Mouse (Mus musculus) liver, embryonic 15.5 days (tissue): Measurements from ENCODE around the gene Dgki. TPM values are rescaled to one million over a fixed set of nuclear protein-coding genes. Genes with fewer than 3 reads are reported as not detected.

Experiments used
- ATAC-seq: fragments of 200-750 bp; cut with Nextera tagmentation; 2 replicates; pipeline ENCODE4 v1.8.0; 2017; ENCODE audit warnings: moderate number of reproducible peaks, mild to moderate bottlenecking, moderate library complexity; ENCODE audit not compliant: insufficient read depth
- H3K27ac ChIP-seq: fragments of 300-500 bp; sonication (generic); replicated peaks from 2 replicates; pipeline ENCODE4 v1.5.1; 2015; ENCODE audit warnings: mild to moderate bottlenecking, inconsistent platforms
- H3K27me3 ChIP-seq: fragments of 300-500 bp; sonication (generic); 2 replicates; pipeline ENCODE4 v1.6.1; 2015; ENCODE audit warnings: mild to moderate bottlenecking, inconsistent platforms
- H3K36me3 ChIP-seq: fragments of 300-500 bp; sonication (generic); replicated peaks from 2 replicates; pipeline ENCODE4 v1.6.1; 2015; ENCODE audit warnings: moderate library complexity, mild to moderate bottlenecking, inconsistent platforms
- H3K4me1 ChIP-seq: fragments of 300-500 bp; sonication (generic); replicated peaks from 2 replicates; pipeline ENCODE4 v1.6.1; 2015; ENCODE audit warnings: inconsistent platforms
- H3K4me2 ChIP-seq: fragments of 300-500 bp; sonication (generic); 2 replicates; pipeline ENCODE4 v1.6.1; 2015; ENCODE audit warnings: moderate library complexity, mild to moderate bottlenecking, inconsistent platforms
- H3K4me3 ChIP-seq: fragments of 300-500 bp; sonication (generic); replicated peaks from 2 replicates; pipeline ENCODE4 v1.5.1; 2015; ENCODE audit warnings: mild to moderate bottlenecking, inconsistent platforms
- H3K9ac ChIP-seq: fragments of 300-500 bp; sonication (generic); 2 replicates; pipeline ENCODE4 v1.6.1; 2015; ENCODE audit warnings: moderate library complexity, mild to moderate bottlenecking, inconsistent platforms
- H3K9me3 ChIP-seq: fragments of 300-500 bp; sonication (generic); replicated peaks from 2 replicates; pipeline ENCODE4 v1.6.1; 2016; ENCODE audit warnings: inconsistent platforms
- WGBS: fragments of 180-500 bp; shearing (Covaris S2); methylation state at CpG from one replicate; pipeline ENCODE4 v1.1.7; 2015; ENCODE audit warnings: mixed read lengths; ENCODE audit not compliant: insufficient replicate concordance; 5-methylcytosine and 5-hydroxymethylcytosine counted together
- polyA plus RNA-seq: library from polyadenylated mRNA; unstranded; fragments of >200 nt; fragmentation: Nextera tagmentation; extraction: Ambion mirVana; gene quantifications from 2 replicates; pipeline ENCODE4 v1.2.1, GENCODE M21; 2015

The Dgki gene
- polyA plus RNA-seq, 1 experiment from 2014 or later: 0.08 TPM

GRCm38 (mm10) chr6:37003235-37003634 is 296.7 kb downstream of the Dgki start:
- no peaks in the 10 kb centered on the region for H3K4me1 ChIP-seq
- WGBS: 43% methylated on average over 5 of the region's 5 CpGs
- H3K27ac ChIP-seq: no peak overlapping the region
- H3K27me3 ChIP-seq: no peaks in the 10 kb centered on the region
- H3K36me3 ChIP-seq: no peaks in the 10 kb centered on the region
- no peak for ATAC-seq
- H3K4me3 ChIP-seq: no peak overlapping the region
- no peak overlapping the region for H3K4me2 ChIP-seq
- H3K9ac ChIP-seq: no peak overlapping the region
- H3K9me3 ChIP-seq: no peaks in the 10 kb centered on the region

GRCm38 (mm10) chr6:36998942-36999341 is 301.0 kb downstream of the Dgki start:
- Histone ChIP-seq H3K4me1 (no peaks in the 10 kb centered on the region), H3K36me3 (no peaks in the 10 kb centered on the region), H3K4me3 (no peak overlapping the region), H3K27ac (no peak overlapping the region), H3K9me3 (no peaks in the 10 kb centered on the region), H3K4me2 (no peak overlapping the region), H3K27me3 (no peaks in the 10 kb centered on the region), H3K9ac (no peak overlapping the region)
- no peak for ATAC-seq
- 76% methylated on average over 10 of the region's 10 CpGs for WGBS

GRCm38 (mm10) chr6:36994329-36994728 is 305.7 kb downstream of the Dgki start:
- Histone ChIP-seq H3K9ac (no peak overlapping the region), H3K4me1 (no peaks in the 10 kb centered on the region), H3K27ac (no peak overlapping the region), H3K36me3 (no peaks in the 10 kb centered on the region), H3K27me3 (no peaks in the 10 kb centered on the region), H3K9me3 (no peaks in the 10 kb centered on the region), H3K4me3 (no peak overlapping the region), H3K4me2 (no peak overlapping the region)
- 75% methylated on average over 5 of the region's 5 CpGs for WGBS
- ATAC-seq: no peak

GRCm38 (mm10) chr6:36990186-36990585 is 309.8 kb downstream of the Dgki start:
- no peaks in the 10 kb centered on the region for H3K27me3 ChIP-seq
- no peak for ATAC-seq
- H3K4me3 ChIP-seq: no peak overlapping the region
- H3K27ac ChIP-seq: no peak overlapping the region
- no peak overlapping the region for H3K9ac ChIP-seq
- no peak overlapping the region for H3K4me2 ChIP-seq
- H3K4me1 ChIP-seq: no peaks in the 10 kb centered on the region
- no peaks in the 10 kb centered on the region for H3K9me3 ChIP-seq
- 62% methylated on average over 3 of the region's 3 CpGs for WGBS
- no peaks in the 10 kb centered on the region for H3K36me3 ChIP-seq

- ATAC-seq: no peak
These were observed 311.2 kb downstream of the Dgki start for GRCm38 (mm10) chr6:36988800-36989199.

GRCm38 (mm10) chr6:36981646-36982045 is 318.3 kb downstream of the Dgki start:
- 64% methylated on average over 2 of the region's 2 CpGs for WGBS

More at GRCm38 (mm10) chr6:36988800-36989199, 311.2 kb downstream of the Dgki start:
- H3K36me3 ChIP-seq: no peaks in the 10 kb centered on the region
- 78% methylated on average over 3 of the region's 3 CpGs for WGBS
- no peak overlapping the region for H3K4me3 ChIP-seq
- no peak overlapping the region for H3K4me2 ChIP-seq
- no peaks in the 10 kb centered on the region for H3K4me1 ChIP-seq
- H3K9me3 ChIP-seq: no peaks in the 10 kb centered on the region
- H3K9ac ChIP-seq: no peak overlapping the region
- no peaks in the 10 kb centered on the region for H3K27me3 ChIP-seq
- no peak overlapping the region for H3K27ac ChIP-seq

GRCm38 (mm10) chr6:36980475-36980874 is 319.5 kb downstream of the Dgki start:
- H3K27me3 ChIP-seq: no peaks in the 10 kb centered on the region
- no peaks in the 10 kb centered on the region for H3K9me3 ChIP-seq
- no peaks in the 10 kb centered on the region for H3K4me1 ChIP-seq
- no peak overlapping the region for H3K27ac ChIP-seq
- H3K4me3 ChIP-seq: no peak overlapping the region
- no peaks in the 10 kb centered on the region for H3K36me3 ChIP-seq
- H3K4me2 ChIP-seq: no peak overlapping the region
- no peak overlapping the region for H3K9ac ChIP-seq
- 23% methylated on average over 5 of the region's 5 CpGs for WGBS
- no peak for ATAC-seq

More at GRCm38 (mm10) chr6:36981646-36982045, 318.3 kb downstream of the Dgki start:
- Histone ChIP-seq H3K27ac (no peak overlapping the region), H3K4me3 (no peak overlapping the region), H3K4me1 (no peaks in the 10 kb centered on the region), H3K36me3 (no peaks in the 10 kb centered on the region), H3K9me3 (no peaks in the 10 kb centered on the region), H3K27me3 (no peaks in the 10 kb centered on the region), H3K4me2 (no peak overlapping the region), H3K9ac (no peak overlapping the region)
- no peak for ATAC-seq

- H3K4me2 ChIP-seq: no peak overlapping the region
- 59% methylated on average over 1 of the region's 1 CpGs for WGBS
- no peaks in the 10 kb centered on the region for H3K9me3 ChIP-seq
- no peak overlapping the region for H3K9ac ChIP-seq
- no peak overlapping the region for H3K4me3 ChIP-seq
- no peaks in the 10 kb centered on the region for H3K36me3 ChIP-seq
- H3K27ac ChIP-seq: no peak overlapping the region
- no peak for ATAC-seq
- H3K27me3 ChIP-seq: no peaks in the 10 kb centered on the region
- H3K4me1 ChIP-seq: no peaks in the 10 kb centered on the region
These were observed 321.8 kb downstream of the Dgki start for GRCm38 (mm10) chr6:36978176-36978575.

- no peaks in the 10 kb centered on the region for H3K36me3 ChIP-seq
- no peak overlapping the region for H3K27ac ChIP-seq
- H3K9me3 ChIP-seq: no peaks in the 10 kb centered on the region
- H3K4me1 ChIP-seq: no peaks in the 10 kb centered on the region
- H3K27me3 ChIP-seq: no peaks in the 10 kb centered on the region
- no peak overlapping the region for H3K9ac ChIP-seq
- no peak overlapping the region for H3K4me2 ChIP-seq
- H3K4me3 ChIP-seq: no peak overlapping the region
- no peak for ATAC-seq
- 66% methylated on average over 9 of the region's 9 CpGs for WGBS
These were observed 326.9 kb downstream of the Dgki start for GRCm38 (mm10) chr6:36973096-36973495.

- Histone ChIP-seq H3K4me1 (no peaks in the 10 kb centered on the region), H3K4me3 (no peak overlapping the region)
- 30% methylated on average over 1 of the region's 1 CpGs for WGBS
These were observed 327.5 kb downstream of the Dgki start for GRCm38 (mm10) chr6:36972494-36972893.

GRCm38 (mm10) chr6:36969249-36969885 is 330.6 kb downstream of the Dgki start:
- no peaks in the 10 kb centered on the region for H3K27me3 ChIP-seq
- H3K27ac ChIP-seq: no peak overlapping the region
- no peaks in the 10 kb centered on the region for H3K9me3 ChIP-seq
- 68% methylated on average over 5 of the region's 5 CpGs for WGBS
- H3K9ac ChIP-seq: no peak overlapping the region
- ATAC-seq: no peak
- no peaks in the 10 kb centered on the region for H3K36me3 ChIP-seq
- no peaks in the 10 kb centered on the region for H3K4me1 ChIP-seq
- H3K4me3 ChIP-seq: no peak overlapping the region
- no peak overlapping the region for H3K4me2 ChIP-seq

More at GRCm38 (mm10) chr6:36972494-36972893, 327.5 kb downstream of the Dgki start:
- H3K9ac ChIP-seq: no peak overlapping the region
- H3K9me3 ChIP-seq: no peaks in the 10 kb centered on the region
- H3K27me3 ChIP-seq: no peaks in the 10 kb centered on the region
- ATAC-seq: no peak
- H3K27ac ChIP-seq: no peak overlapping the region
- no peak overlapping the region for H3K4me2 ChIP-seq
- H3K36me3 ChIP-seq: no peaks in the 10 kb centered on the region

- H3K27ac ChIP-seq: no peak overlapping the region
- H3K27me3 ChIP-seq: no peaks in the 10 kb centered on the region
- ATAC-seq: no peak
- no peak overlapping the region for H3K4me2 ChIP-seq
- WGBS: 51% methylated on average over 4 of the region's 4 CpGs
- no peaks in the 10 kb centered on the region for H3K36me3 ChIP-seq
- H3K4me3 ChIP-seq: no peak overlapping the region
- H3K4me1 ChIP-seq: no peaks in the 10 kb centered on the region
- no peak overlapping the region for H3K9ac ChIP-seq
- H3K9me3 ChIP-seq: no peaks in the 10 kb centered on the region
These were observed 339.3 kb downstream of the Dgki start for GRCm38 (mm10) chr6:36960658-36961057.
